9 mouse cellular contexts compared by ENCODE assay signal in genomic region chr5:49284776-49285175, GRCm38 (mm10).
DNase-seq lines count a peak whose midpoint lies in the region; ATAC-seq lines count a peak whose summit lies in the region.
"Had no signal": no experiment of that assay in that cellular context is flagged by ENCODE, and none has a peak within 500 bp of the region (broad histone marks: within the 10 kb centered on the region; RNA-seq: fewer than 3 reads in every experiment).

No protein-coding gene starts in this region.

- 36% methylated on average over 6 of the region's 6 CpGs for WGBS in lung, embryonic 15.5 days
- WGBS in forebrain, embryonic 13.5 days = 13% methylated on average over 6 of the region's 6 CpGs
- 46% methylated on average over 6 of the region's 6 CpGs for WGBS in intestine, embryonic 16.5 days
- WGBS in neural tube, embryonic 15.5 days = 19% methylated on average over 6 of the region's 6 CpGs

- peak overlapping the region; percentile 7 for H3K4me3 ChIP-seq in lung, embryonic 15.5 days
- peak overlapping the region; percentile 33 for H3K4me3 ChIP-seq in forebrain, embryonic 13.5 days
- 0 out of 2 replicates have a peak overlapping the region, but pooled peaks have one; percentile 8 for H3K4me3 ChIP-seq in intestine, embryonic 16.5 days (ENCODE audit: low read length)
- H3K4me3 ChIP-seq in neural tube, embryonic 15.5 days (replicated peaks) = peak overlapping the region; percentile 31

- H3K9me3 ChIP-seq in lung, embryonic 15.5 days = no peaks in the 10 kb centered on the region
- no peaks in the 10 kb centered on the region for H3K9me3 ChIP-seq in forebrain, embryonic 13.5 days (replicated peaks)
- no peaks in the 10 kb centered on the region for H3K9me3 ChIP-seq in intestine, embryonic 16.5 days (ENCODE audit: control insufficient read depth, low read length)
- H3K9me3 ChIP-seq in neural tube, embryonic 15.5 days (replicated peaks) = no peaks in the 10 kb centered on the region

- DNase-seq in lung, postnatal 14 days = no peak
- DNase-seq in gastrocnemius, postnatal 25 days = no peak
- no peak for DNase-seq in thymus, postnatal 14 days
- DNase-seq: layer of hippocampus, adult 9-11 months; thymus, postnatal 36 days had no signal

- no peak for ATAC-seq in lung, embryonic 15.5 days (ENCODE audit: borderline replicate concordance, extremely low read depth, low FRiP score, low TSS enrichment)
- ATAC-seq in forebrain, embryonic 13.5 days = peak; percentile 72
- ATAC-seq in intestine, embryonic 16.5 days = no peak
- ATAC-seq in neural tube, embryonic 15.5 days (ENCODE audit: low FRiP score) = peak; percentile 51; the same call in 1 of the 2 replicates

- 0 out of 2 replicates have a peak overlapping the region, but pooled peaks have one; percentile 1 for H3K9ac ChIP-seq in lung, embryonic 15.5 days
- peak overlapping the region; percentile 48; the same call in 1 of the 2 replicates for H3K9ac ChIP-seq in forebrain, embryonic 13.5 days
- H3K9ac ChIP-seq in intestine, embryonic 16.5 days (ENCODE audit: low read depth, low read length) = no peak overlapping the region
- 0 out of 2 replicates have a peak overlapping the region, but pooled peaks have one; percentile 39 for H3K9ac ChIP-seq in neural tube, embryonic 15.5 days (replicated peaks)

- H3K36me3 ChIP-seq in lung, embryonic 15.5 days = no peaks in the 10 kb centered on the region
- no peaks in the 10 kb centered on the region for H3K36me3 ChIP-seq in forebrain, embryonic 13.5 days (ENCODE audit: poor library complexity, severe bottlenecking)
- H3K36me3 ChIP-seq in intestine, embryonic 16.5 days (ENCODE audit: control insufficient read depth, insufficient read depth, low read length) = no peaks in the 10 kb centered on the region
- no peaks in the 10 kb centered on the region for H3K36me3 ChIP-seq in neural tube, embryonic 15.5 days

- H3K27ac ChIP-seq in lung, embryonic 15.5 days = no peak overlapping the region
- no peak overlapping the region for H3K27ac ChIP-seq in forebrain, embryonic 13.5 days
- no peak overlapping the region for H3K27ac ChIP-seq in intestine, embryonic 16.5 days (ENCODE audit: low read length)
- no peak overlapping the region for H3K27ac ChIP-seq in neural tube, embryonic 15.5 days (replicated peaks)

- H3K4me2 ChIP-seq in lung, embryonic 15.5 days = peak overlapping the region; percentile 42
- H3K4me2 ChIP-seq in forebrain, embryonic 13.5 days = peak overlapping the region; percentile 62
- H3K4me2 ChIP-seq in intestine, embryonic 16.5 days (ENCODE audit: low read depth, low read length) = peak overlapping the region; percentile 11; the same call in 1 of the 2 replicates
- H3K4me2 ChIP-seq in neural tube, embryonic 15.5 days = peak overlapping the region; percentile 64

- H3K27me3 ChIP-seq in lung, embryonic 15.5 days = no peaks in the 10 kb centered on the region
- no peaks in the 10 kb centered on the region for H3K27me3 ChIP-seq in forebrain, embryonic 13.5 days
- H3K27me3 ChIP-seq in intestine, embryonic 16.5 days (replicated peaks; ENCODE audit: control insufficient read depth, insufficient read depth, low read length) = no peaks in the 10 kb centered on the region
- no peaks in the 10 kb centered on the region for H3K27me3 ChIP-seq in neural tube, embryonic 15.5 days (replicated peaks)

- H3K4me1 ChIP-seq in lung, embryonic 15.5 days = peaks cover 4% of the 10 kb centered on the region; the same call in 1 of the 2 replicates
- H3K4me1 ChIP-seq in forebrain, embryonic 13.5 days = peaks cover 21% of the 10 kb centered on the region
- peaks cover 5% of the 10 kb centered on the region; the same call in 1 of the 2 replicates for H3K4me1 ChIP-seq in intestine, embryonic 16.5 days (ENCODE audit: control insufficient read depth, insufficient read depth, low read length)
- H3K4me1 ChIP-seq in neural tube, embryonic 15.5 days = peaks cover 15% of the 10 kb centered on the region

Comparison
In these comparisons a context has a peak if more than half of its experiments do, and no peak if none do; other contexts are left out.
1. ATAC-seq: peak in forebrain, embryonic 13.5 days (single experiment) and neural tube, embryonic 15.5 days (single experiment); none in lung, embryonic 15.5 days (single experiment) and intestine, embryonic 16.5 days (single experiment).
2. H3K4me2 ChIP-seq: peak in every context shown above with its lines; median percentile 64 in neural tube, embryonic 15.5 days; 62 in forebrain, embryonic 13.5 days; 42 in lung, embryonic 15.5 days; 11 in intestine, embryonic 16.5 days.
3. Peak in every context shown above with its lines, with median percentiles within 50 percentile points of each other: H3K4me3 ChIP-seq.